Mouse (Mus musculus) embryonic facial prominence, embryonic 11.5 days (tissue): ENCODE results near the gene Rpp14. TPM values are rescaled to one million over a fixed set of nuclear protein-coding genes. Genes with fewer than 3 reads are reported as not detected.
A peak's percentile ranks its signal among the peaks of the same experiment; 100 is the strongest.

Experiments used
- ATAC-seq: fragments of 200-750 bp; cut with Nextera tagmentation; replicated peaks from 2 replicates; pipeline ENCODE4 v1.8.0; 2017; ENCODE audit warnings: low read depth; ENCODE audit not compliant: insufficient number of reproducible peaks, low FRiP score, low TSS enrichment
- DNase-seq: peaks from one replicate; pipeline ENCODE4 v3.0.0-alpha.2; 2015; ENCODE audit warnings: low spot score
- H3K27ac ChIP-seq: fragments of 300-500 bp; sonication (generic); replicated peaks from 2 replicates; pipeline ENCODE4 v1.5.1; 2014; ENCODE audit warnings: mild to moderate bottlenecking, low read depth, low read length, control low read depth
- H3K27me3 ChIP-seq: fragments of 300-500 bp; sonication (generic); 2 replicates; pipeline ENCODE4 v1.6.1; 2014; ENCODE audit warnings: mild to moderate bottlenecking, low read length, moderate library complexity, mixed read lengths; ENCODE audit not compliant: control insufficient read depth, insufficient read depth
- H3K36me3 ChIP-seq: fragments of 300-500 bp; sonication (generic); replicated peaks from 2 replicates; pipeline ENCODE4 v1.6.1; 2014; ENCODE audit warnings: low read depth, mild to moderate bottlenecking, low read length, moderate library complexity, mixed read lengths; ENCODE audit not compliant: control insufficient read depth, insufficient read depth
- H3K4me1 ChIP-seq: fragments of 300-500 bp; sonication (generic); 2 replicates; pipeline ENCODE4 v1.6.1; 2014; ENCODE audit warnings: low read length, mixed read lengths; ENCODE audit not compliant: control insufficient read depth, insufficient read depth
- H3K4me2 ChIP-seq: fragments of 300-500 bp; sonication (generic); 2 replicates; pipeline ENCODE4 v1.6.1; 2014; ENCODE audit warnings: low read depth, mild to moderate bottlenecking, control low read depth, low read length, moderate library complexity
- H3K4me3 ChIP-seq: fragments of 300-500 bp; sonication (generic); 2 replicates; pipeline ENCODE4 v1.5.1; 2014; ENCODE audit warnings: low read depth, low read length, control low read depth
- H3K9ac ChIP-seq: fragments of 300-500 bp; sonication (generic); replicated peaks from 2 replicates; pipeline ENCODE4 v1.6.1; 2014; ENCODE audit warnings: mild to moderate bottlenecking, control low read depth, low read length
- H3K9me3 ChIP-seq: fragments of 300-500 bp; sonication (generic); replicated peaks from 2 replicates; pipeline ENCODE4 v1.6.1; 2016; ENCODE audit warnings: mild to moderate bottlenecking, low read length, inconsistent platforms, mixed read lengths; ENCODE audit not compliant: control insufficient read depth
- WGBS: fragments of 180-500 bp; shearing (Covaris S2); extraction: QIAGEN DNeasy Blood & Tissue Kit; methylation state at CpG from one replicate; pipeline ENCODE4 v1.1.7; 2014; 5-methylcytosine and 5-hydroxymethylcytosine counted together
- polyA plus RNA-seq: library from polyadenylated mRNA; unstranded; fragments of >200 nt; fragmentation: Nextera tagmentation; extraction: Ambion mirVana; gene quantifications from 2 replicates; pipeline ENCODE4 v1.2.1, GENCODE M21; 2014

Gene Rpp14
- polyA plus RNA-seq, result 67.0 and 74.4 TPM in 2 replicates

DNA sequence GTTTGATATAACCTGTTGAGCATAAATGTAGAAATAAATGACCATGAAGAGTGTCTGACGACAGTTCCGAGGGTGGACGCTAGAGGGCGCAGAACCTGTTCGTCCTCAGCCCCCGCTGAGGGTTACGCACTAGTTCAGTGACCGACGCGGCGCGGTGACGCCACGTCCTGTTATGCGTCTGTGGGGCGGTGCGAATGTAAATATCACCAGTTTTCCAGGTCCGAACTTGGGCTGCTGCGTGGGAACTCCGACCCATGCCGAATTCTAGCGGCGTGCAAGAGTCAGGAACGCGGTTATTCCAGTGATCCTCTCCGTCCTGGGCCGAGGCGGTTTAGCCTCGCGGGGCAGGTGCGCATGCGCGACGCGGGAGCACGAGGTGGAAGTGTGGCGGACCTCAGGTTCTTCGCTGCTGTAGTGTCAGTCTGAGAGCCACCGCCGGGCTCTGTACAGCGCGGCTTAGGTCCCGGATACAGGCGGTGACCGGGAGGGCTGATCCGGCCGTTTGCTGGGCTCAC, at the start of gene Rpp14:
Gene Rpp14, plus strand, starts transcription at position 203 of the 515 bp plus-strand sequence.
- Histone ChIP-seq H3K4me3 (peak within 1 kb of the TSS; percentile 60), H3K4me2 (peak within 1 kb of the TSS; percentile 66), H3K36me3 (no peaks in the 10 kb centered on the region), H3K9me3 (no peaks in the 10 kb centered on the region), H3K9ac (peak within 1 kb of the TSS; percentile 81), H3K27me3 (no peaks in the 10 kb centered on the region), H3K4me1 (no peaks in the 10 kb centered on the region), H3K27ac (peak within 1 kb of the TSS; percentile 82)
- WGBS, result under 1% methylated on average over 47 of the region's 47 CpGs
- ATAC-seq (peak; percentile 94), DNase-seq (peak; percentile 98)

DNA sequence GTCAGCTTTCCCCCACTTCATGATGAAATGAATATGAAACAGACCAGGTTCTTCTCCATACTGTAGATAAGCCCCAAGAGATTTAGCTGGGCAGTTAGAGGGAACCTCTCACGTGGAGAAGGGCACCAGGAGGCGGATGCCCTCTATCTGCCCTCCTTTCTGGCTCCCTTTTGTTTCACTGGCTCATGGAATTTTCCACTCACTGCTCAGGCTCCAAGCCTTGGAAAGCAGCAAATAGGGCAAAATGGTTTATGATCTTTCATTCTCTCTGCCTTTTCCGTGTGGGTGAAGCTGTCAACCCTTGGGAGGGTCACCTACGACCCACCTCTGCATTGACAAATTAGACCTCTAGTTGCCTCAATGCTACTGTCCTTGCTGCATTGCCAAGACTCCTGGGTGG, 49.6 kb upstream of the Rpp14 start:
- ATAC-seq, result no peak
- no peak overlapping the region for H3K27ac ChIP-seq
- H3K27me3 ChIP-seq, result no peaks in the 10 kb centered on the region
- H3K4me1 ChIP-seq, result no peaks in the 10 kb centered on the region
- no peak overlapping the region for H3K9ac ChIP-seq
- no peak for DNase-seq
- no peak overlapping the region for H3K4me2 ChIP-seq
- H3K9me3 ChIP-seq, result no peaks in the 10 kb centered on the region
- H3K4me3 ChIP-seq, result no peak overlapping the region
- WGBS, result 52% methylated on average over 4 of the region's 4 CpGs
- H3K36me3 ChIP-seq, result no peaks in the 10 kb centered on the region

DNA sequence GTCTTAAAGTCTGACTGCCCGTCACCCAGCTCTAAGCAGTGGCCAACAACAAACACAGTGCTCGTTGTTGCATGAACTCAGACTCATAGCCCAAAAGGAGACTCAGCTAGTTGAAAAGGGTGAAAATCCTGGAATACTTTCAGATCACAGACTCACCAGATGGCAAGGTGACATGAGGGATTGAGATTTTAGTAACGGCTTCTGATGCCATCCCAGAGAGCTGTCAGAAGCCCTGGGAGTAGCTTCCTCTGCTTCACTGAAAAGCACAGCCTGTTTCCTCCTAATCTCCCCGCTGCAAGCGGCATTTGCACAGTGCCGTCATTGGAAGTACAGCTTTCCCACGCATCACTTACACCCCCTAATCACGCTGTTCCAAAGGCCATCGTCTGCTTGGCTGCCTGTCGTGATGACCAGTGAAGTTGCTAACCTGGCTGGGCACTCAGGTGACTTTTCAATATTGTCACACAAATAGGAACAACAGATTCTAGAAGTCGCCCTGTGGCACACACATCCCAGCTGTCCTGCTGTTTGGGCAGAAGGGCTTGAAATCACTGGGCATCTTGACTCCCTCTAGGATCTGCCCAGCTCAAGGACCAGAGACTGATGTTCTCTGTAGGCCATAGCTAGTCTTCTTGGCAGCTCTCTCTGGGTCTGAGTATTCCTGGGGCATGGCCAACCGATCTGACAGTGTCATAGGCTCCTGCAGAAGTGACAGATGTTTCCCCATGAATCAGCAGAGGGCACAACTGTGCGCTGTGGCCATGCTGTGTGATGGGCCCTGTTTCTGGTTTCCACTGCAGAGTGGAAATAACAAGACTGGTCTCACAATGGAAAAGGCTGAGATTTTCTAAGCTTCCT, 47.9 kb upstream of the Rpp14 start:
- Histone ChIP-seq H3K9ac (no peak overlapping the region), H3K4me2 (no peak overlapping the region), H3K36me3 (no peaks in the 10 kb centered on the region), H3K27me3 (no peaks in the 10 kb centered on the region), H3K4me3 (no peak overlapping the region), H3K27ac (no peak overlapping the region), H3K4me1 (no peaks in the 10 kb centered on the region), H3K9me3 (no peaks in the 10 kb centered on the region)
- WGBS, result 79% methylated on average over 13 of the region's 13 CpGs
- ATAC-seq, result no peak
- DNase-seq, result no peak

DNA sequence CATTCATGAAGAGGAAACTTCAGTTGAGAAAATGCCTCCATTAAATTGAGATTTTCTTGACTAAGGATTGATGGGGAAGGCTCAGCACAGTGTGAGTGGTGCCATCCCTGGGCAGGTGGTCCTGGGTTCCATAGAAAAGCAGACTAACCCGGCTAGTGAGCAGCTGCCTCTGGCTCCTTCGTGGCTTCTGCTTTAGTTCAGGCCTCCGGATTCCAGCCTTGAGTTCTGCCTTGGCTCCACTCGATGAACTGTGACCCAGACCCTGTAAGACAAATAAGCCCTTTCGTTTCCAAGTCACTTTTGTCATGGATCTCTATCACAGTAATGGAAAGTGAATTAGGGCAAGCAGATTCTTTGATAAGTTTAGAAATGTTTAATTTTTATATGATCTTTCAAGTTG, 45.6 kb upstream of the Rpp14 start:
- ATAC-seq (no peak), DNase-seq (no peak)
- WGBS, result 64% methylated on average over 5 of the region's 5 CpGs
- Histone ChIP-seq H3K27ac (no peak overlapping the region), H3K36me3 (no peaks in the 10 kb centered on the region), H3K4me2 (no peak overlapping the region), H3K9ac (no peak overlapping the region), H3K9me3 (no peaks in the 10 kb centered on the region), H3K4me1 (no peaks in the 10 kb centered on the region), H3K27me3 (no peaks in the 10 kb centered on the region), H3K4me3 (no peak overlapping the region)

DNA sequence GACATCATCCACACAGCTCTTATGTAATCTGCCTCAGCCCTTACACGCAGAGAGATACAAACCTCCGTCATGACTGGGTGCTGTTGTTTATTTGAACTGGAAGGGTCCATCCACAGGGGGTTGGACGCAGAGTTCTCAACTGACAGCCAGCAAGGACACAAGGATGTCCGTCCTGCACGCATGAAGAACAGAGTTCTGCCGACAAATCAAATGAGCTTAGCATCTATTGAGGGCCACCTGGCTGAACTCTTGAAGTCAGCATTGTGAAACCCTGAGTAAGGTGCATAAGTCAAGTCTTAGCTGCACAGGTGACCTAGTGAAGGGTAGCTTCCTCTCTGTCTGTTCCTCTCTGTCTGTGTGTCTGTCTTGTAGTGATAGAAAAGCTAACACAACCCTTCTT, 44.2 kb upstream of the Rpp14 start:
- ATAC-seq (no peak), DNase-seq (no peak)
- WGBS, result 83% methylated on average over 6 of the region's 6 CpGs

DNA sequence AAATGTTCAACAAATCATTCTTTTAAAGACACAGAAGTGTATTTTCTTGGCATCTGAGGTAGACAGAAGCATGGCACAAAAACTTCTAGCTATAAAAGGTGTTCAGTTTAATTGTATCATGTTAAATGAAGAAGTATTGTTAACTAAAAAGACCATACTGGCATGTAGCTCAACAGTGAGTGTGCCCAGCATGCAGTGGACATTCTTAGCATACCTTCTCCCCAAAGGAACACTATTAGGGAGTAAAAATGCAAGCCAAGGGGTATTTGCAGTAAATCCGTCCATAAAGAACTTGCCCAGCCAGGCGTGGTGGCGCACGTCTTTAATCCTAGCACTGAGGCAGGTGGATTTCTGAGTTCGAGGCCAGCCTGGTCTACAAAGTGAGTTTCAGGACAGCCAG, 43.8 kb upstream of the Rpp14 start:
- DNase-seq (no peak), ATAC-seq (no peak)
- Histone ChIP-seq H3K4me3 (no peak overlapping the region), H3K4me2 (no peak overlapping the region), H3K9ac (no peak overlapping the region), H3K27me3 (no peaks in the 10 kb centered on the region), H3K27ac (no peak overlapping the region), H3K36me3 (no peaks in the 10 kb centered on the region), H3K4me1 (no peaks in the 10 kb centered on the region), H3K9me3 (no peaks in the 10 kb centered on the region)
- WGBS, result 87% methylated on average over 5 of the region's 5 CpGs

More for the DNA sequence above, 44.2 kb upstream of the Rpp14 start:
- H3K4me3 ChIP-seq, result no peak overlapping the region
- no peak overlapping the region for H3K4me2 ChIP-seq
- no peak overlapping the region for H3K27ac ChIP-seq
- no peaks in the 10 kb centered on the region for H3K36me3 ChIP-seq
- H3K27me3 ChIP-seq, result no peaks in the 10 kb centered on the region
- H3K9ac ChIP-seq, result no peak overlapping the region
- H3K9me3 ChIP-seq, result no peaks in the 10 kb centered on the region
- H3K4me1 ChIP-seq, result no peaks in the 10 kb centered on the region

DNA sequence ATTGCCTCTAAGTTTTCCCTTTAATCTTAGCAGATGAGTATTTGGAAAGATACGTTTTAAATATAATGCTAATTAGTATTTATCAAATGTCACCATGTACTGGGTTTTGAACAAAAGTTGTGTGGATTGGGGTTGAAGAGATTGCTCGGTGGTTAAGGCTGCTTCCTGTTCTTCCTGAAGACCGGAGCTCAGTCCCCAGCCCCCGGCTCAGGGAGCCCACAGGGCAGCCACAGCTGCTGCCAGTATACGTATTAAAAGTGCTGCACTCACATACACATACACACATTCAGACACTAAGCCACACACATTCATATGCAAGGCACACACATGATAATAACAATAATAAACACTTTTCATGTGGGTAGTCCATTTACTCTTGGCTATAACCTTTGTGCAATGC, 42.0 kb upstream of the Rpp14 start:
- WGBS, result 75% methylated on average over 5 of the region's 5 CpGs
- Histone ChIP-seq H3K27me3 (no peaks in the 10 kb centered on the region), H3K4me3 (no peak overlapping the region), H3K4me1 (no peaks in the 10 kb centered on the region), H3K9me3 (no peaks in the 10 kb centered on the region), H3K9ac (no peak overlapping the region), H3K4me2 (no peak overlapping the region), H3K36me3 (no peaks in the 10 kb centered on the region), H3K27ac (no peak overlapping the region)
- no peak for DNase-seq
- no peak for ATAC-seq

DNA sequence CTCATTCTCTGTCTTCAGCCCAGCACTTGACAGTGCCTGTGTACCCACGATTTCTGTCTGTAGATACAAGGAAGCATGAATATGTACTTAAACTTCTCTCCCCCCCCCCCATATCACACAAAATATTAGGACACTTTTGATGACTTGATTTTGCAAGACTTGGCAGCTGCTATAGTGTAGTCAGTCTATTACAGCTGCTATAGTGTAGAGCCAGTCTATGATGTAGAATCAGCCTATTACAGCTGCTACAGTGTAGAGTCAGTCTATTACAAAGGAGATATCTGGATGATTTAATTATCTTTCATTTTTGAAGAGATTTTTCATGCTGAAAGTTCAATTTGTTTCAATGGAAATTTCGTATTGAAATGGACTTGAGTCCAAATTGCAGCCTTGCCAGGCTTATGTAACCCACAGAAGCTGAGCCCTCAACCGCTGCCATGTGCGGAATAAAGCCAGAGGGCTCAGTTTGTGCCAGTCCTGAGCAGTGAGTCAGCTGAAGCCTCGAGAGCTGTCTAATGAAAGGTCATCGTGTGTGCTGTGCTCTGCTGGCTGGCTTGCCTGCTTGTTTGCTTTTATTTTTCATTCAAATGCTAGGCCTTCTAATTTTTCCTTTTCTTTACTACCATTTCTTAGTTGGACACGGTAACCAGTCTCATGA, 41.2 kb upstream of the Rpp14 start:
- Histone ChIP-seq H3K4me1 (no peaks in the 10 kb centered on the region), H3K4me3 (no peak overlapping the region), H3K27me3 (no peaks in the 10 kb centered on the region), H3K4me2 (no peak overlapping the region), H3K9ac (no peak overlapping the region), H3K36me3 (no peaks in the 10 kb centered on the region), H3K27ac (no peak overlapping the region), H3K9me3 (no peaks in the 10 kb centered on the region)
- DNase-seq (no peak), ATAC-seq (no peak)
- WGBS, result 80% methylated on average over 7 of the region's 7 CpGs
